Mouse (Mus musculus): ENCODE data around the gene Iqck. TPM values are rescaled to one million over a fixed set of nuclear protein-coding genes. Genes with fewer than 3 reads are reported as not detected.
A peak's percentile ranks its signal among the peaks of the same experiment; 100 is the strongest.

The Iqck gene
- polyA plus RNA-seq, 1 experiment from 2014 or later = 3.4 TPM

DNA sequence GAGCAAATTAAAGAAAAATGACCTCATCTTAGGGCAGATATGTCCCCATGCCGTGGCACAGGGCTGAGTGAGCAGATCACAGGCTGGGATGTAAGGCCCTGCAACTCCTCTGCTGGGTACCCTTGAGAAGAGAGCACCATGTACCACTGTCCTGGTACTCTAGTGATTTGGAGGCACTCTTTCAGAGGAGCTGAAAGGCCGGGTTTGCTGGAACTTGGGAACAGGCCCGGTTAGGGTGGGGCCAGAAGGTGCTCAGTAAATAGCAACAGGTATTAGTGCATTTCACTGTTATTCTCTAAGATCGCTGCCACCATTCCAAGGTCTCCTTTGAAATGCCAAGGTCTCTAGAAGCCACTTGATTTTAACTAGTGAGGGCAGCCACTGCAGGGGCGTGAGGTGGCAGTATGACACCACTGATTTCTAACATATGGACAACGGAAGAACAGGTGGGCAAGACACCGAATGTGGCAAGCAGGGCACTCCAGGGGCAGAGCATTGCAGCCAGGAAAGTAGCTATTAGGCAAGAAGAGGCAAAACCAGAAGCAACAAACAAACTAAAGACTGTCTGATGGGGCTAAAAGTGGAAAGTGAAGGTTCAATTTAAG lies 59.1 kb downstream of the Iqck start:
- Histone ChIP-seq H3K4me1 (ENCODE audit: control insufficient read depth, insufficient read depth, low read length) (peaks cover 3% of the 10 kb centered on the region; the same call in 1 of the 2 replicates), H3K4me3 (ENCODE audit: low read depth, low read length) (no peak overlapping the region), H3K27me3 (replicated peaks; ENCODE audit: control insufficient read depth, insufficient read depth, low read length) (no peaks in the 10 kb centered on the region), H3K9me3 (replicated peaks; ENCODE audit: control insufficient read depth, low read length) (no peaks in the 10 kb centered on the region), H3K36me3 (ENCODE audit: control insufficient read depth, insufficient read depth, low read length) (no peaks in the 10 kb centered on the region), H3K27ac (ENCODE audit: low read depth, low read length) (no peak overlapping the region), H3K9ac (ENCODE audit: low read length) (no peak overlapping the region), H3K4me2 (ENCODE audit: low read length) (no peak overlapping the region)
- ATAC-seq = no peak
- no peak for DNase-seq (ENCODE audit: low spot score)
- WGBS = 88% methylated on average over 7 of the region's 7 CpGs

DNA sequence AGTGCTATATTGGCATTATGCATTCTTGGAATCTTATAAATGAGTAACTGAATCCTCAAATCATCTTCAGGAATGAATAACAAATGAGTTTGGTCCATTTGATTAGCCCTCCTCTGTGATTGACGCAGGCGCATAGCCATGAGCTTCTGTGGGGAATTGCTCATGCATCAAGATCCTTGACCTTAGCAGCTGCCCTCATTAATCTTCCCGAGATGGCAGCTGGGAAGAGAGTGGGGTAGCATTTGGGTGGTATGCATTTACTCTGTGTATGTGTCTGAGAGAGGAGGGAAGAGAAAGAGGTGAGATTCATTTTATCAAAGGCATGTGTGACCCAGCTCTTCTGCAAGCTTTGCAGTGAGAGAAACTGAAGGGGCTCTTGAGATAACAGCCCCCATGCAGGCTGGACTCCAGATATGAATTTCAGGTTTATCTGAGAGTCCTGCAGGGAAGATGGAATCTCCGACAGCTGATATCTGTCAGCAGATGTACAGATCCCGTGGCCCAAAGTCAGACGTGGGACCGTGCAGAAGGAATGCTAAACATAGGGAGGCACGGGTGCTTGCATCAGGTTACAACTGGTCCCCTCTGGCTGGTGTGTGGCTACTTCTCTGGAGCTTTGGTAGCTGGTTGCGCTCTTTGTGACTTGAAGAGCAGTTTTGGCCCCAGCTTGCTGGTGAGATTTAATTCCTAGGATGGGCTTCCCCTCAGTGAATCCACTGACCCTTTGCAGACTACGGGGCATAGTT lies 63.9 kb downstream of the Iqck start:
- Histone ChIP-seq H3K4me2 (ENCODE audit: low read length) (no peak overlapping the region), H3K27ac (ENCODE audit: low read depth, low read length) (no peak overlapping the region), H3K9me3 (replicated peaks; ENCODE audit: control insufficient read depth, low read length) (no peaks in the 10 kb centered on the region), H3K4me1 (ENCODE audit: control insufficient read depth, insufficient read depth, low read length) (no peaks in the 10 kb centered on the region), H3K4me3 (ENCODE audit: low read depth, low read length) (no peak overlapping the region), H3K9ac (ENCODE audit: low read length) (no peak overlapping the region), H3K36me3 (ENCODE audit: control insufficient read depth, insufficient read depth, low read length) (no peaks in the 10 kb centered on the region), H3K27me3 (replicated peaks; ENCODE audit: control insufficient read depth, insufficient read depth, low read length) (no peaks in the 10 kb centered on the region)
- DNase-seq (ENCODE audit: low spot score) (peak; percentile 20), ATAC-seq (no peak)
- 78% methylated on average over 10 of the region's 10 CpGs for WGBS

DNA sequence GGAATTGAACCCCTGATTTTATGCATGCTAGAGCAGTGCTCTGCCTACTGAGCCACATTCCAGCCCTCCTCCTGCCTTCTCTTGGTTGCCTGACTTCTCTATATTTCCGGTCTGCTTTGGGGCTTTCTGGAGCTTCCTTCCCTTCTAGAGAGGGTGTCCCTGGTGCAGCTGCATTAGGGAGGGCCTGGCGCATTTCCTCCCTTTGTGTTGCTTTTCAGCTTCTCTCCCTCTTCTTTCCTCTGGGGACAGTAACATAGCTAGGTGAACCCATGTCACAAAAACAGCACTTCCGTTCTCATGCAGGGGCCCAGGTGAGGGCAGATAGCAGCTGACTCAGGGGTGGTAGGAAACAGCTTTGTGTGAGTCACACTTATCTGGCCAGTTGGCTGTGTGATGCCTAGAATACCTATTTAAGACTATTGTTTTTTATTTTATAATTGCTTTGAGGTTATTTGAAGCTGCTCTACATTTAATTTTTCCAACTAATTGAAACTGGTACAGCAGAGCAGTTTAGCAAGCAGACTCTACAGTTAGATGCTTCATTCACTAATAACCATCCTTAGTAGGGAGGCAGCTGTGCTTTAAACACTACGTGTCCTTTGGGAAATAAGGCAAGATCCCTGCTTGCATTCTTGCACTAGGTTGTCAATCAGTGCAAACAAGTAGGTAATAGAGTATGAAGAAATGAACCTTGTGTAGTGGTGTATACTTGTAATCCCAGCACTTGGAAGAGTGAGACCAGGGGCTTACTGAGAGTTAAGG lies 67.1 kb downstream of the Iqck start:
- no peak for DNase-seq (ENCODE audit: low spot score)
- Histone ChIP-seq H3K9me3 (replicated peaks; ENCODE audit: control insufficient read depth, low read length) (no peaks in the 10 kb centered on the region), H3K36me3 (ENCODE audit: control insufficient read depth, insufficient read depth, low read length) (no peaks in the 10 kb centered on the region), H3K4me3 (ENCODE audit: low read depth, low read length) (no peak overlapping the region), H3K27ac (ENCODE audit: low read depth, low read length) (no peak overlapping the region), H3K4me2 (ENCODE audit: low read length) (no peak overlapping the region), H3K27me3 (replicated peaks; ENCODE audit: control insufficient read depth, insufficient read depth, low read length) (no peaks in the 10 kb centered on the region), H3K9ac (ENCODE audit: low read length) (no peak overlapping the region), H3K4me1 (ENCODE audit: control insufficient read depth, insufficient read depth, low read length) (no peaks in the 10 kb centered on the region)
- no peak for ATAC-seq
- 80% methylated on average over 4 of the region's 4 CpGs for WGBS

DNA sequence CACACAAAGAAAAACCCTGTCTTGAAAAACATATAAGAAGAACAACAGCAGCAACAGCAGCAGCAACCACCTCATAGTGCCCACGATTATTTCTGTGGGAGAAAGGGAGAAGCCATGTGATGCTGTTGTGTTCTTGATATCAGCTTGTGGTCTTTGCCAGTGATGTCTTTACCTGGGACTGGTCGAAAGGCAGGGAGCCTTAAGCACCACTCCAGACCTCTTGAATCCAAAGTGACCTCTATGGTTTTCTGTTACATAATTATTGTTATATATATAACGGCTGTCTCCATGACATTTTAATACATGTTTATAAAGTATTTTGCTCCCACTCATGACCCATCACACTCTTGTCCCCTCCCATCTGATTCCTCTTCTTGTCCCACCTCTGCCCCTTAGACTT lies 70.0 kb downstream of the Iqck start:
- no peak for DNase-seq (ENCODE audit: low spot score)
- Histone ChIP-seq H3K9ac (ENCODE audit: low read length) (no peak overlapping the region), H3K4me2 (ENCODE audit: low read length) (no peak overlapping the region), H3K36me3 (ENCODE audit: control insufficient read depth, insufficient read depth, low read length) (no peaks in the 10 kb centered on the region), H3K4me1 (ENCODE audit: control insufficient read depth, insufficient read depth, low read length) (no peaks in the 10 kb centered on the region), H3K4me3 (ENCODE audit: low read depth, low read length) (no peak overlapping the region), H3K9me3 (replicated peaks; ENCODE audit: control insufficient read depth, low read length) (no peaks in the 10 kb centered on the region), H3K27me3 (replicated peaks; ENCODE audit: control insufficient read depth, insufficient read depth, low read length) (no peaks in the 10 kb centered on the region), H3K27ac (ENCODE audit: low read depth, low read length) (no peak overlapping the region)
- WGBS = 95% methylated on average over 3 of the region's 3 CpGs
- ATAC-seq = no peak

DNA sequence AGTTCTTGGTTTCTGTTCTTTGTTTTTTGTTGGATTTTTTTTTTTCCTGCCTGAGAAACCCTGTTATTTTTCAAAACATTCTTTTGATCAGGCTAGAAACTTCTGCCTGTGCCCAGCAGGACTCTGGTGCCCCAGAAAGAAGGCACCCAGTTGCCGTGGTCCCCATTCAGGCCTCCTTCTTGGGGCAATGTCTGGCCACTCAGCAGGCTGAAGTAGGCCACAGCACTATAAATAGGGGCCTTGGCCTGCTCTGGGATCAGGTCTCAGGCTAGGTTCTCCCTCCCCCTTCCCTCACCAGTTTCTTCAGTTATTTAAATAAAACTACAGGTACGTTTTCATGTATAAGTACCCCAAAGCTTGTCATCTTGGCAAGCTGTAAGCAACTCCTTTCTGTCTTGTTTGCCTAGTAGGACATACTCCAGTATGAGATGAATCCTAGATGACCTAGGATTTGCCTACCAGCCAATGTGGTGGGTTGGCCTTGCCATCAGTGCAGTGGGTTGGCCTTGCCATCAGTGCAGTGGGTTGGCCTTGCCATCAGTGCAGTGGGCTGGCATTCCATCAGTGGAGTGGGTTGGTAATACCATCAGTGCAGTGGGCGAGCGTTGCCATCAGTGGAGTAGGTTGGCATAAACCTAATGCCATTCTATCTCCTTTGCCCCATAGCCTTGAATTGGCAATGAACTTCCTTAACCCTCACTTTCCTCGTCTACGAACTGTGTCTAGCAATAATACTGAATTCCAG lies 71.1 kb downstream of the Iqck start:
- Histone ChIP-seq H3K9me3 (replicated peaks; ENCODE audit: control insufficient read depth, low read length) (no peaks in the 10 kb centered on the region), H3K9ac (ENCODE audit: low read length) (no peak overlapping the region), H3K27me3 (replicated peaks; ENCODE audit: control insufficient read depth, insufficient read depth, low read length) (no peaks in the 10 kb centered on the region), H3K4me3 (ENCODE audit: low read depth, low read length) (no peak overlapping the region), H3K27ac (ENCODE audit: low read depth, low read length) (no peak overlapping the region), H3K4me2 (ENCODE audit: low read length) (no peak overlapping the region), H3K4me1 (ENCODE audit: control insufficient read depth, insufficient read depth, low read length) (no peaks in the 10 kb centered on the region), H3K36me3 (ENCODE audit: control insufficient read depth, insufficient read depth, low read length) (no peaks in the 10 kb centered on the region)
- DNase-seq (ENCODE audit: low spot score) (no peak), ATAC-seq (no peak)
- WGBS = 86% methylated on average over 6 of the region's 6 CpGs

DNA sequence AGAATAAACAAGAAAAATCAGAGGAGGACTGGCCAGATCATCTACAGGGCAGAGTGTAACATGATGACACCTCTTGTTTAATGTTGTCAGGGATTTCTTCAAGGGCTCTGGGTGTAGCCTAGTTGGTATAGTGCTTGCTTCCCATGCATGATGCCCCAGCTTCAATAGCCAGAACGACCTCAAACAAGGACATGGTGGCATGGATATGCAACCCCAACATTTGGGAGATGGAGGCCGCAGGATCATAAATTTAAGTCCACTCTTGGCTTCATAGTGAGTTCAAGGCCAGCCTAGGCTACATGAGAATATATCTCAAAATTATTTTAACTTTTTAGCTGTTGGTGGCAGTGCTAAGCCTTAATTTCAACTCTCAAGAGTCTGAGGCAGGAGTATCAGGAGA lies 71.7 kb downstream of the Iqck start:
- H3K4me2 ChIP-seq (ENCODE audit: low read length) = no peak overlapping the region
- no peak overlapping the region for H3K4me3 ChIP-seq (ENCODE audit: low read depth, low read length)
- WGBS = 94% methylated on average over 2 of the region's 2 CpGs
- DNase-seq (ENCODE audit: low spot score) (no peak), ATAC-seq (no peak)
- H3K4me1 ChIP-seq (ENCODE audit: control insufficient read depth, insufficient read depth, low read length) = no peaks in the 10 kb centered on the region
- no peaks in the 10 kb centered on the region for H3K27me3 ChIP-seq (replicated peaks; ENCODE audit: control insufficient read depth, insufficient read depth, low read length)
- H3K27ac ChIP-seq (ENCODE audit: low read depth, low read length) = no peak overlapping the region
- H3K9me3 ChIP-seq (replicated peaks; ENCODE audit: control insufficient read depth, low read length) = no peaks in the 10 kb centered on the region
- H3K9ac ChIP-seq (ENCODE audit: low read length) = no peak overlapping the region
- H3K36me3 ChIP-seq (ENCODE audit: control insufficient read depth, insufficient read depth, low read length) = no peaks in the 10 kb centered on the region

DNA sequence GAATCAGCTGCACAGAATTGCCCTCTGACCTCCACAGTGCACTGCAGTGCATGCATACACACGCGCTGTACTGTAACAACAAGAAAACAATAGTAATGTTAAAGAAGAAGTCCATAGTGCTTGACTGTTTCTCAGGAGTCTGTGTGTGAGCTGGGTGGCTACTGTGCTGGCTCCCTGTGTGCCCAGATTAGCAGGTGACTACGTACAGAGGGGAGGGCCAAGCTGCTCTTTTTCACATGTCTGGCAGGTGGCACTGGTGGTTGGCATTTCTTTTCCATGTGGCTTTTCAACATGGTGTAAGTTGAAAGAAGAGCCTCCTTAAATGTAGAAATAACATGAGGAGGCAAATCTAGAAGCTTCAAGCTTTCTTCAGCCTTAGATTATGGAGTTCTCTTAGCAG lies 72.8 kb downstream of the Iqck start:
- WGBS = 91% methylated on average over 3 of the region's 3 CpGs
- H3K9ac ChIP-seq (ENCODE audit: low read length) = no peak overlapping the region
- H3K4me3 ChIP-seq (ENCODE audit: low read depth, low read length) = no peak overlapping the region
- H3K27me3 ChIP-seq (replicated peaks; ENCODE audit: control insufficient read depth, insufficient read depth, low read length) = no peaks in the 10 kb centered on the region
- H3K4me2 ChIP-seq (ENCODE audit: low read length) = no peak overlapping the region
- H3K36me3 ChIP-seq (ENCODE audit: control insufficient read depth, insufficient read depth, low read length) = no peaks in the 10 kb centered on the region
- ATAC-seq (no peak), DNase-seq (ENCODE audit: low spot score) (no peak)
- no peaks in the 10 kb centered on the region for H3K4me1 ChIP-seq (ENCODE audit: control insufficient read depth, insufficient read depth, low read length)
- H3K27ac ChIP-seq (ENCODE audit: low read depth, low read length) = no peak overlapping the region
- H3K9me3 ChIP-seq (replicated peaks; ENCODE audit: control insufficient read depth, low read length) = no peaks in the 10 kb centered on the region

DNA sequence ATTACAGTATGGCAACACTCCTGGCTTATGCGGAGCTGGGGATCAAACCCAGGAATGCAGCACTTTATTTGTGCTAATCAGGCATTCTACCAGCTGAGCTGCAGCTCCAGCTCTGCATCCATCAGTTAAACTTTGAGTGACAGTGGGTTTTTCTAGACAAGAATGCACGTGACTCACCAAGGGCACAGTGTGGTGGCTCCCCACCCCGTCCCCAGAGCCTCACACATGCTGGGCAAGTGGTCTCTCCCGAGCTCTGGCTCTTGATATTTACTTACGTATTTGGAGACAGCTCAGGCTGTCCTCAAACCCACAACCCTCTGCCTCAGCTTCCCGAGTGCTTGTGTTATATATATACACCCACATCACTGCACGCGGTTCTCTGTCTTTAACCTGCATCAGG lies 73.4 kb downstream of the Iqck start:
- H3K4me2 ChIP-seq (ENCODE audit: low read length) = no peak overlapping the region
- no peak overlapping the region for H3K4me3 ChIP-seq (ENCODE audit: low read depth, low read length)
- no peak overlapping the region for H3K9ac ChIP-seq (ENCODE audit: low read length)
- no peaks in the 10 kb centered on the region for H3K4me1 ChIP-seq (ENCODE audit: control insufficient read depth, insufficient read depth, low read length)
- 68% methylated on average over 8 of the region's 8 CpGs for WGBS
- no peak for ATAC-seq
- H3K27me3 ChIP-seq (replicated peaks; ENCODE audit: control insufficient read depth, insufficient read depth, low read length) = no peaks in the 10 kb centered on the region
- H3K9me3 ChIP-seq (replicated peaks; ENCODE audit: control insufficient read depth, low read length) = no peaks in the 10 kb centered on the region
- DNase-seq (ENCODE audit: low spot score) = no peak
- no peaks in the 10 kb centered on the region for H3K36me3 ChIP-seq (ENCODE audit: control insufficient read depth, insufficient read depth, low read length)
- no peak overlapping the region for H3K27ac ChIP-seq (ENCODE audit: low read depth, low read length)

All from forebrain, embryonic 14.5 days (tissue).